Mouse (Mus musculus): ENCODE data around the gene Ecm1. TPM values are rescaled to one million over a fixed set of nuclear protein-coding genes. Genes with fewer than 3 reads are reported as not detected.

The Ecm1 gene
- polyA plus RNA-seq, 1 experiment from 2014 or later = 20.5 TPM

- ATAC-seq (ENCODE audit: insufficient read depth, low FRiP score, low TSS enrichment) (no peak), DNase-seq (ENCODE audit: low spot score) (no peak)
- H3K4me2 ChIP-seq (ENCODE audit: low read depth) = no peak overlapping the region
- no peaks in the 10 kb centered on the region for H3K9me3 ChIP-seq (ENCODE audit: control insufficient read depth, low read length)
- H3K9ac ChIP-seq (ENCODE audit: low read length) = no peak overlapping the region
- H3K4me1 ChIP-seq (ENCODE audit: control insufficient read depth, insufficient read depth, low read length) = no peaks in the 10 kb centered on the region
- H3K36me3 ChIP-seq (ENCODE audit: control insufficient read depth, insufficient read depth, low read length) = no peaks in the 10 kb centered on the region
- no peak overlapping the region for H3K27ac ChIP-seq (ENCODE audit: low read depth, low read length)
- H3K4me3 ChIP-seq (ENCODE audit: low read depth, low read length) = no peak overlapping the region
- no peaks in the 10 kb centered on the region for H3K27me3 ChIP-seq (ENCODE audit: control insufficient read depth, insufficient read depth, low read length)
Measured at GRCm38 (mm10) chr3:95709967-95710366, 29.4 kb downstream of the Ecm1 start.

GRCm38 (mm10) chr3:95709044-95709443 lies 30.3 kb downstream of the Ecm1 start:
- Histone ChIP-seq H3K27ac (ENCODE audit: low read depth, low read length) (no peak overlapping the region), H3K4me3 (ENCODE audit: low read depth, low read length) (no peak overlapping the region), H3K27me3 (ENCODE audit: control insufficient read depth, insufficient read depth, low read length) (no peaks in the 10 kb centered on the region), H3K9ac (ENCODE audit: low read length) (no peak overlapping the region), H3K36me3 (ENCODE audit: control insufficient read depth, insufficient read depth, low read length) (no peaks in the 10 kb centered on the region), H3K9me3 (ENCODE audit: control insufficient read depth, low read length) (no peaks in the 10 kb centered on the region), H3K4me2 (ENCODE audit: low read depth) (no peak overlapping the region), H3K4me1 (ENCODE audit: control insufficient read depth, insufficient read depth, low read length) (no peaks in the 10 kb centered on the region)
- 96% methylated on average over 4 of the region's 4 CpGs for WGBS
- no peak for ATAC-seq (ENCODE audit: insufficient read depth, low FRiP score, low TSS enrichment)
- no peak for DNase-seq (ENCODE audit: low spot score)

- Histone ChIP-seq H3K36me3 (ENCODE audit: control insufficient read depth, insufficient read depth, low read length) (no peaks in the 10 kb centered on the region), H3K9ac (ENCODE audit: low read length) (no peak overlapping the region), H3K27me3 (ENCODE audit: control insufficient read depth, insufficient read depth, low read length) (no peaks in the 10 kb centered on the region), H3K4me1 (ENCODE audit: control insufficient read depth, insufficient read depth, low read length) (no peaks in the 10 kb centered on the region), H3K4me3 (ENCODE audit: low read depth, low read length) (no peak overlapping the region), H3K4me2 (ENCODE audit: low read depth) (no peak overlapping the region), H3K27ac (ENCODE audit: low read depth, low read length) (no peak overlapping the region), H3K9me3 (ENCODE audit: control insufficient read depth, low read length) (no peaks in the 10 kb centered on the region)
- ATAC-seq (ENCODE audit: insufficient read depth, low FRiP score, low TSS enrichment) (no peak), DNase-seq (ENCODE audit: low spot score) (no peak)
- WGBS = 91% methylated on average over 7 of the region's 7 CpGs
Measured at GRCm38 (mm10) chr3:95707497-95707896, 31.9 kb downstream of the Ecm1 start.

GRCm38 (mm10) chr3:95706273-95706672 lies 33.1 kb downstream of the Ecm1 start:
- Histone ChIP-seq H3K4me3 (ENCODE audit: low read depth, low read length) (no peak overlapping the region), H3K36me3 (ENCODE audit: control insufficient read depth, insufficient read depth, low read length) (no peaks in the 10 kb centered on the region), H3K9ac (ENCODE audit: low read length) (no peak overlapping the region), H3K27ac (ENCODE audit: low read depth, low read length) (no peak overlapping the region), H3K27me3 (ENCODE audit: control insufficient read depth, insufficient read depth, low read length) (no peaks in the 10 kb centered on the region), H3K9me3 (ENCODE audit: control insufficient read depth, low read length) (no peaks in the 10 kb centered on the region), H3K4me1 (ENCODE audit: control insufficient read depth, insufficient read depth, low read length) (peaks cover 5% of the 10 kb centered on the region; the same call in 1 of the 2 replicates), H3K4me2 (ENCODE audit: low read depth) (no peak overlapping the region)
- WGBS = 91% methylated on average over 4 of the region's 4 CpGs
- no peak for ATAC-seq (ENCODE audit: insufficient read depth, low FRiP score, low TSS enrichment)
- DNase-seq (ENCODE audit: low spot score) = no peak

- ATAC-seq (ENCODE audit: insufficient read depth, low FRiP score, low TSS enrichment) = no peak
- DNase-seq (ENCODE audit: low spot score) = no peak
- no peaks in the 10 kb centered on the region for H3K36me3 ChIP-seq (ENCODE audit: control insufficient read depth, insufficient read depth, low read length)
- H3K27me3 ChIP-seq (ENCODE audit: control insufficient read depth, insufficient read depth, low read length) = no peaks in the 10 kb centered on the region
- WGBS = 88% methylated on average over 4 of the region's 4 CpGs
- H3K4me1 ChIP-seq (ENCODE audit: control insufficient read depth, insufficient read depth, low read length) = peaks cover 5% of the 10 kb centered on the region; the same call in 1 of the 2 replicates
- H3K9ac ChIP-seq (ENCODE audit: low read length) = no peak overlapping the region
- no peak overlapping the region for H3K27ac ChIP-seq (ENCODE audit: low read depth, low read length)
- no peak overlapping the region for H3K4me2 ChIP-seq (ENCODE audit: low read depth)
- no peaks in the 10 kb centered on the region for H3K9me3 ChIP-seq (ENCODE audit: control insufficient read depth, low read length)
- no peak overlapping the region for H3K4me3 ChIP-seq (ENCODE audit: low read depth, low read length)
Measured at GRCm38 (mm10) chr3:95704612-95705011, 34.8 kb downstream of the Ecm1 start.

DNA sequence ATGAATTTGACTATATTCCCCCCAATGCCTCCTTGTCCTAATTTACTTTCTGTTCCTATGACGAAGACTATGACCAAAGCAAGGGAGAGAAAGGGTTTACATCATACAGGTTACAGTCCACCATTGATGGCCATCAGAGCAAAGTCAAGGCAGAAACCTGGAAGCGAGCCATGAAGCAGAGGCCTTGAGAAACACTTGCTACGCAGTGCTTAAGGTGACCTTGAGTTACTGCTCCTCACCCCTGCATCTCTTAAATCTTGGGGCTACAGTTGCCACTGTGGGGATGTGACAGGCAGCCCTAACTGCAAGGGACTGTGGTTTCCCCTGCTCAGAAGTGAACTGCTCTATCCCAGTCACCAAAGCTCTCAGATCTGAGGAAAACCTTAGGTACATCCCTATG lies 36.1 kb downstream of the Ecm1 start:
- WGBS = 91% methylated on average over 3 of the region's 3 CpGs
- Histone ChIP-seq H3K9me3 (ENCODE audit: control insufficient read depth, low read length) (no peaks in the 10 kb centered on the region), H3K27me3 (ENCODE audit: control insufficient read depth, insufficient read depth, low read length) (no peaks in the 10 kb centered on the region), H3K36me3 (ENCODE audit: control insufficient read depth, insufficient read depth, low read length) (no peaks in the 10 kb centered on the region), H3K27ac (ENCODE audit: low read depth, low read length) (no peak overlapping the region), H3K4me3 (ENCODE audit: low read depth, low read length) (no peak overlapping the region), H3K4me1 (ENCODE audit: control insufficient read depth, insufficient read depth, low read length) (peaks cover 5% of the 10 kb centered on the region; the same call in 1 of the 2 replicates), H3K4me2 (ENCODE audit: low read depth) (no peak overlapping the region), H3K9ac (ENCODE audit: low read length) (no peak overlapping the region)
- no peak for DNase-seq (ENCODE audit: low spot score)
- ATAC-seq (ENCODE audit: insufficient read depth, low FRiP score, low TSS enrichment) = no peak

GRCm38 (mm10) chr3:95701877-95702540 lies 37.4 kb downstream of the Ecm1 start:
- peaks cover 5% of the 10 kb centered on the region; the same call in 1 of the 2 replicates for H3K4me1 ChIP-seq (ENCODE audit: control insufficient read depth, insufficient read depth, low read length)
- 0 out of 2 replicates have a peak overlapping the region, but pooled peaks have one; percentile 10 for H3K4me3 ChIP-seq (ENCODE audit: low read depth, low read length)
- H3K9ac ChIP-seq (ENCODE audit: low read length) = peak overlapping the region; percentile 39
- peak; percentile 84 for DNase-seq (ENCODE audit: low spot score)
- H3K27me3 ChIP-seq (ENCODE audit: control insufficient read depth, insufficient read depth, low read length) = no peaks in the 10 kb centered on the region
- 3% methylated on average over 24 of the region's 24 CpGs for WGBS
- H3K36me3 ChIP-seq (ENCODE audit: control insufficient read depth, insufficient read depth, low read length) = no peaks in the 10 kb centered on the region
- H3K4me2 ChIP-seq (ENCODE audit: low read depth) = peak overlapping the region; percentile 43
- ATAC-seq (ENCODE audit: insufficient read depth, low FRiP score, low TSS enrichment) = peak; percentile 78
- H3K27ac ChIP-seq (ENCODE audit: low read depth, low read length) = peak overlapping the region; percentile 51; the same call in 1 of the 2 replicates
- H3K9me3 ChIP-seq (ENCODE audit: control insufficient read depth, low read length) = no peaks in the 10 kb centered on the region

- Histone ChIP-seq H3K36me3 (ENCODE audit: control insufficient read depth, insufficient read depth, low read length) (no peaks in the 10 kb centered on the region), H3K27ac (ENCODE audit: low read depth, low read length) (no peak overlapping the region), H3K9me3 (ENCODE audit: control insufficient read depth, low read length) (no peaks in the 10 kb centered on the region), H3K9ac (ENCODE audit: low read length) (no peak overlapping the region), H3K4me1 (ENCODE audit: control insufficient read depth, insufficient read depth, low read length) (peaks cover 12% of the 10 kb centered on the region), H3K4me3 (ENCODE audit: low read depth, low read length) (no peak overlapping the region), H3K27me3 (ENCODE audit: control insufficient read depth, insufficient read depth, low read length) (no peaks in the 10 kb centered on the region), H3K4me2 (ENCODE audit: low read depth) (no peak overlapping the region)
- ATAC-seq (ENCODE audit: insufficient read depth, low FRiP score, low TSS enrichment) (no peak), DNase-seq (ENCODE audit: low spot score) (no peak)
- WGBS = 70% methylated on average over 2 of the region's 2 CpGs
Measured at GRCm38 (mm10) chr3:95701085-95701484, 38.3 kb downstream of the Ecm1 start.

DNA sequence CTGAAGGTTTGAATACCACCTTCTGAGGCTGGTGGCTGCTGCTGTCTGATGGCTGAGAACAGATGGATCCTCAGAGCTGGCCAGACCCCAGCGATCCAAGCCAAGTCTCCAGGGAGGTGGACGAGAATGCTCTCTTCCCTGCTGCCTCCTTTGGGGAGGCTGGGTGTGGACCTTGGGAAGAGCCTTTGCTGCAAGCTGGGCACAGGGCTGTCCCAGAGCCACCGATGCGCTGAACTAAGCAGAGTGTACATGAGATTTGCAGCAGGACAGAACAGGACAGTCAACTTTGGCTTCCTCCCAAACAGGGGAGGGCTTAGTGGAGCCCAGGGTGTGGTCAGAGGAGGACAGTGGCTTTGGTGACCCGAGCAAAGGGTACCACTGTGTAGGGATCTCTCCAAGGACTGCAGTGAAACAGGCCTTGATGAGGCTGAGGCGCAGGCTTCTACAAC lies 39.1 kb downstream of the Ecm1 start:
- ATAC-seq (ENCODE audit: insufficient read depth, low FRiP score, low TSS enrichment) (no peak), DNase-seq (ENCODE audit: low spot score) (no peak)
- 55% methylated on average over 6 of the region's 6 CpGs for WGBS
- H3K9me3 ChIP-seq (ENCODE audit: control insufficient read depth, low read length) = no peaks in the 10 kb centered on the region
- H3K9ac ChIP-seq (ENCODE audit: low read length) = no peak overlapping the region
- no peak overlapping the region for H3K4me3 ChIP-seq (ENCODE audit: low read depth, low read length)
- H3K27ac ChIP-seq (ENCODE audit: low read depth, low read length) = no peak overlapping the region
- H3K27me3 ChIP-seq (ENCODE audit: control insufficient read depth, insufficient read depth, low read length) = no peaks in the 10 kb centered on the region
- no peaks in the 10 kb centered on the region for H3K36me3 ChIP-seq (ENCODE audit: control insufficient read depth, insufficient read depth, low read length)
- peaks cover 17% of the 10 kb centered on the region for H3K4me1 ChIP-seq (ENCODE audit: control insufficient read depth, insufficient read depth, low read length)
- H3K4me2 ChIP-seq (ENCODE audit: low read depth) = no peak overlapping the region
